Mouse (Mus musculus) gastrocnemius, postnatal 10 days (tissue): Measurements from ENCODE around the gene Wap. TPM values are rescaled to one million over a fixed set of nuclear protein-coding genes. Genes with fewer than 3 reads are reported as not detected.

Source experiments
- DNase-seq: peaks from one replicate; pipeline ENCODE4 v3.0.0; 2021; ENCODE audit warnings: mixed read lengths
- total RNA-seq, 2 experiments: library from RNA; stranded (reverse); gene quantifications; 2 replicates each; pipeline ENCODE4 v1.2.3; 2021

Wap gene
- total RNA-seq, 2 experiments from 2014 or later = not detected

GRCm38 (mm10) chr11:6596205-6596604, 42.2 kb downstream of the Wap start:
- no peak for DNase-seq

- DNase-seq = no peak
These were observed 43.1 kb downstream of the Wap start for GRCm38 (mm10) chr11:6595339-6595738.

- no peak for DNase-seq
These were observed 43.6 kb downstream of the Wap start for GRCm38 (mm10) chr11:6594845-6595244.

GRCm38 (mm10) chr11:6593406-6593805, 45.0 kb downstream of the Wap start:
- DNase-seq = no peak

GRCm38 (mm10) chr11:6590933-6591675, 47.3 kb downstream of the Wap start:
- no peak for DNase-seq

GRCm38 (mm10) chr11:6589838-6590237, 48.6 kb downstream of the Wap start:
- DNase-seq = no peak

- DNase-seq = no peak
These were observed 50.1 kb downstream of the Wap start for GRCm38 (mm10) chr11:6588295-6588694.

- no peak for DNase-seq
These were observed 51.0 kb downstream of the Wap start for GRCm38 (mm10) chr11:6587249-6587940.

GRCm38 (mm10) chr11:6586660-6587059, 51.8 kb downstream of the Wap start:
- no peak for DNase-seq

GRCm38 (mm10) chr11:6585748-6586147, 52.7 kb downstream of the Wap start:
- DNase-seq = no peak

Other genes with a start within 250 kb of the Wap start
- gene Zmiz2, start 249.6 kb downstream of the Wap start, total RNA-seq = 10 to 100 TPM; 31.8 to 34.3 TPM
- 100 to 1,000 TPM; 765 to 781 TPM for gene Ppia, start 223.2 kb downstream of the Wap start, total RNA-seq
- 10 to 100 TPM; 66.2 to 67.3 TPM for gene H2afv, start 194.2 kb downstream of the Wap start, total RNA-seq
- gene Purb, start 162.7 kb downstream of the Wap start, total RNA-seq = 10 to 100 TPM; 55.6 to 58.4 TPM
- 1 to 10 TPM; 1.6 to 2.5 TPM for gene Myo1g, start 117.7 kb downstream of the Wap start, total RNA-seq
- 10 to 100 TPM; 25.9 to 28.1 TPM for gene Ccm2, start 91.8 kb downstream of the Wap start, total RNA-seq
- gene Nacad, start 32.6 kb downstream of the Wap start, total RNA-seq = under 1 TPM; 0.45 to 0.65 TPM
- 10 to 100 TPM; 53.6 to 57.1 TPM for gene Tbrg4, start 12.6 kb downstream of the Wap start, total RNA-seq
- 1 to 10 TPM; 1.2 to 1.3 TPM for gene Ramp3, start 19.9 kb upstream of the Wap start, total RNA-seq
- gene Gm11983, start 199.0 kb upstream of the Wap start, total RNA-seq = not detected